Mouse (Mus musculus) embryonic fibroblast, embryonic 13.5 days (primary cell): Measurements from ENCODE around the gene Pgk1.

Experiments
- CTCF ChIP-seq: IDR thresholded peaks from 2 replicates; pipeline ENCODE4 v1.5.1; 2011; ENCODE audit warnings: mild to moderate bottlenecking, control low read depth, low read length, moderate library complexity, borderline replicate concordance; ENCODE audit not compliant: insufficient read depth
- POLR2A ChIP-seq: IDR thresholded peaks from 2 replicates; pipeline ENCODE4 v1.6.1; 2011; ENCODE audit warnings: low read depth, mild to moderate bottlenecking, control low read depth, low read length, moderate library complexity

DNA sequence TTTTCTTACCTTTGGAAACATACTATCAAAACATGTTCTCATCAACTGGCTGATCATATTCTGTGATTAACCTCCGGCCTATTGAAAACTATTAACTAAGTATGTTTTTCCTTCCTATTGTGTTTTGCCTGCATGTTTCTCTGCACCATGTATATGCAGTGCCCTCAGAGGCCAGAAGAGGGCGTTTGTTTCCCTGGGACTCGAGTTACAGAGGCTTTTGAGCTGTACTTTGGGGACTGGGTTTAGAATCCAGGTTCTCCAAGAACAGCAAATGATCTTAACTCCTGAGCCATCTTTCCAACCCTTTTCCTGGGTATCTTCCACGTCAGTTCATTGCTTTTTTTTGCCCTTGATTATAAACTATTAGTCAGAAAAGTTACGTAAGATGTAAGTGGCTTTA is 10.4 kb downstream of the Pgk1 start:
- TF ChIP-seq CTCF (no peak), POLR2A (no peak)
